Mouse (Mus musculus) embryo, embryonic 11.5 days (tissue): ENCODE data around the gene Psmb3.
"Not testable (repeated sequence)": the region's sequence is repeated elsewhere in the genome, so short reads cannot be mapped to it uniquely, and the experiment has no call there.

ENCODE experiments used
- DNase-seq: peaks from one replicate; pipeline ENCODE4 v3.0.0-alpha.2; 2012; ENCODE audit warnings: low read depth, low spot score

Psmb3 gene

GRCm38 (mm10) chr11:97695712-97696401 lies 7.3 kb upstream of the Psmb3 start:
- no peak for DNase-seq

GRCm38 (mm10) chr11:97696669-97697068 lies 6.5 kb upstream of the Psmb3 start:
- no peak for DNase-seq

GRCm38 (mm10) chr11:97697199-97697890 lies 5.9 kb upstream of the Psmb3 start:
- no peak for DNase-seq

- no peak for DNase-seq
Measured at GRCm38 (mm10) chr11:97697891-97698529, 5.2 kb upstream of the Psmb3 start.

GRCm38 (mm10) chr11:97698741-97699611 lies 4.2 kb upstream of the Psmb3 start:
- DNase-seq = no peak

- DNase-seq = peak; percentile 93
Measured at GRCm38 (mm10) chr11:97699626-97700002, 3.6 kb upstream of the Psmb3 start.

GRCm38 (mm10) chr11:97700003-97700745 lies 3.0 kb upstream of the Psmb3 start, which contains the start of gene Pcgf2:
Pcgf2 (minus strand) TSS chr11:97700497.
- no peak for DNase-seq

GRCm38 (mm10) chr11:97700746-97701580 lies 2.2 kb upstream of the Psmb3 start:
- DNase-seq = no peak

- DNase-seq = no peak
Measured at GRCm38 (mm10) chr11:97701581-97702392, 1.4 kb upstream of the Psmb3 start.

GRCm38 (mm10) chr11:97702393-97702745 lies 830 bp upstream of the Psmb3 start:
- DNase-seq = peak; percentile 80

- not testable (repeated sequence) for DNase-seq
Measured at GRCm38 (mm10) chr11:97710067-97710466, 6.9 kb downstream of the Psmb3 start.

- DNase-seq = no peak
Measured at GRCm38 (mm10) chr11:97711200-97711900, 8.2 kb downstream of the Psmb3 start.

- no peak for DNase-seq
Measured at GRCm38 (mm10) chr11:97712286-97712685, 9.1 kb downstream of the Psmb3 start.

GRCm38 (mm10) chr11:97713896-97714295 lies 10.7 kb downstream of the Psmb3 start:
- no peak for DNase-seq

GRCm38 (mm10) chr11:97714356-97714755 lies 11.2 kb downstream of the Psmb3 start:
- DNase-seq = no peak

- no peak for DNase-seq
Measured at GRCm38 (mm10) chr11:97714784-97715760, 11.9 kb downstream of the Psmb3 start.

- no peak for DNase-seq
Measured at GRCm38 (mm10) chr11:97716021-97716420, 12.8 kb downstream of the Psmb3 start.
